Mouse (Mus musculus) G1E (cell line): ENCODE measurements around the gene Pla2g4b. TPM values are rescaled to one million over a fixed set of nuclear protein-coding genes. Genes with fewer than 3 reads are reported as not detected.

Experiments
- ATAC-seq: 2 replicates; pipeline ENCODE4 v1.8.0; 2016; ENCODE audit warnings: mild to moderate bottlenecking; ENCODE audit not compliant: insufficient number of reproducible peaks, poor library complexity, low FRiP score, severe bottlenecking; ENCODE audit errors: extremely low read depth
- DNase-seq: peaks from one replicate; pipeline ENCODE4 v3.0.0; 2012; ENCODE audit warnings: low spot score
- H3K27me3 ChIP-seq: 2 replicates; pipeline ENCODE4 v1.6.1; 2012; ENCODE audit warnings: mild to moderate bottlenecking, low read length, inconsistent platforms; ENCODE audit not compliant: insufficient read depth
- H3K36me3 ChIP-seq: replicated peaks from 2 replicates; pipeline ENCODE3; 2012; ENCODE audit warnings: mild to moderate bottlenecking, inconsistent platforms
- H3K4me1 ChIP-seq: 2 replicates; pipeline ENCODE4 v1.6.1; 2012; ENCODE audit warnings: low read depth, low read length, inconsistent platforms, mixed read lengths; ENCODE audit not compliant: insufficient read depth
- H3K4me3 ChIP-seq: 2 replicates; pipeline ENCODE4 v1.5.1; 2012; ENCODE audit warnings: low read depth, mild to moderate bottlenecking, inconsistent platforms, low read length, moderate library complexity, mixed read lengths
- H3K9me3 ChIP-seq: replicated peaks from 2 replicates; pipeline ENCODE4 v1.6.1; 2012; ENCODE audit warnings: inconsistent platforms
- CTCF ChIP-seq: IDR thresholded peaks from 2 replicates; pipeline ENCODE4 v1.5.1; 2012; ENCODE audit warnings: low read depth, low read length, inconsistent platforms, mixed read lengths
- GATA1 ChIP-seq: IDR thresholded peaks from 2 replicates; pipeline ENCODE4 v1.6.1; 2012; ENCODE audit warnings: borderline replicate concordance, low read length, inconsistent platforms, mixed read lengths
- GATA2 ChIP-seq: IDR thresholded peaks from 2 replicates; pipeline ENCODE4 v1.6.1; 2012; ENCODE audit warnings: low read depth, low read length, inconsistent platforms, borderline replicate concordance
- POLR2AphosphoS5 ChIP-seq: IDR thresholded peaks from 2 replicates; pipeline ENCODE4 v1.6.1; 2012; ENCODE audit warnings: low read depth, low read length, inconsistent platforms; ENCODE audit not compliant: insufficient replicate concordance
- TAL1 ChIP-seq: conservative IDR thresholded peaks from 2 replicates; pipeline ENCODE4 v1.6.1; 2012; ENCODE audit warnings: low read depth, low read length, inconsistent platforms, mixed read lengths
- polyA plus RNA-seq: library from polyadenylated mRNA; stranded (reverse); fragments of >175 nt; gene quantifications from 2 replicates; pipeline ENCODE4 v1.2.3, GENCODE M21; 2012
- total RNA-seq, 2 experiments: library from RNA; stranded (forward) in 1 of 2; stranded (reverse) in 1 of 2; fragments of 200-1000 nt in 1 of 2; fragments of >200 nt in 1 of 2; fragmentation: Nextera tagmentation in 1 of 2; gene quantifications; 2 replicates each; pipeline ENCODE4 v1.2.3; 2014 to 2017

Gene Pla2g4b
- total and polyA plus RNA-seq, 3 experiments: 0.27 to 0.59 TPM; not detected in 1

- ATAC-seq (no peak), DNase-seq (no peak)
- Histone ChIP-seq H3K27me3 (no peaks in the 10 kb centered on the region), H3K36me3 (peaks cover 40% of the 10 kb centered on the region), H3K4me1 (peaks cover 9% of the 10 kb centered on the region), H3K4me3 (no peak overlapping the region), H3K9me3 (no peaks in the 10 kb centered on the region)
- TF ChIP-seq POLR2AphosphoS5: no peak
- no peak for TF ChIP-seq CTCF
- TF ChIP-seq TAL1: no peak
- TF ChIP-seq GATA1: no peak
- TF ChIP-seq GATA2: no peak
Observed at GRCm38 (mm10) chr2:120000882-120001584, 32.2 kb upstream of the Pla2g4b start.

- no peaks in the 10 kb centered on the region for H3K27me3 ChIP-seq
- H3K9me3 ChIP-seq: no peaks in the 10 kb centered on the region
- ATAC-seq (no peak), DNase-seq (no peak)
- H3K36me3 ChIP-seq: peaks cover 43% of the 10 kb centered on the region
- H3K4me1 ChIP-seq: peaks cover 9% of the 10 kb centered on the region
- TF ChIP-seq GATA1: no peak
- no peak for TF ChIP-seq CTCF
- no peak for TF ChIP-seq GATA2
- no peak for TF ChIP-seq TAL1
- TF ChIP-seq POLR2AphosphoS5: no peak
- H3K4me3 ChIP-seq: no peak overlapping the region
Observed at GRCm38 (mm10) chr2:120001956-120002355, 31.3 kb upstream of the Pla2g4b start.

GRCm38 (mm10) chr2:120003970-120004369 lies 29.2 kb upstream of the Pla2g4b start:
- Histone ChIP-seq H3K27me3 (no peaks in the 10 kb centered on the region), H3K9me3 (no peaks in the 10 kb centered on the region), H3K4me1 (peaks cover 9% of the 10 kb centered on the region), H3K4me3 (no peak overlapping the region), H3K36me3 (peaks cover 39% of the 10 kb centered on the region)
- TF ChIP-seq CTCF (no peak), POLR2AphosphoS5 (no peak), TAL1 (no peak), GATA2 (no peak), GATA1 (no peak)
- DNase-seq (no peak), ATAC-seq (no peak)

GRCm38 (mm10) chr2:120006696-120007095 lies 26.5 kb upstream of the Pla2g4b start:
- TF ChIP-seq TAL1 (no peak), CTCF (no peak), GATA2 (no peak), POLR2AphosphoS5 (no peak), GATA1 (no peak)
- ATAC-seq: no peak

GRCm38 (mm10) chr2:120007680-120008210 lies 25.5 kb upstream of the Pla2g4b start:
- H3K27me3 ChIP-seq: no peaks in the 10 kb centered on the region
- H3K4me1 ChIP-seq: no peaks in the 10 kb centered on the region
- ATAC-seq (no peak), DNase-seq (no peak)
- H3K4me3 ChIP-seq: no peak overlapping the region
- TF ChIP-seq GATA1 (no peak), GATA2 (no peak), TAL1 (no peak), POLR2AphosphoS5 (no peak), CTCF (no peak)
- H3K9me3 ChIP-seq: no peaks in the 10 kb centered on the region
- peaks cover 40% of the 10 kb centered on the region for H3K36me3 ChIP-seq

More at GRCm38 (mm10) chr2:120006696-120007095, 26.5 kb upstream of the Pla2g4b start:
- Histone ChIP-seq H3K27me3 (no peaks in the 10 kb centered on the region), H3K4me1 (0 out of 2 replicates have a peak, but pooled peaks cover 2% of the 10 kb centered on the region), H3K36me3 (peaks cover 41% of the 10 kb centered on the region), H3K9me3 (no peaks in the 10 kb centered on the region), H3K4me3 (no peak overlapping the region)
- no peak for DNase-seq

- peaks cover 49% of the 10 kb centered on the region for H3K36me3 ChIP-seq
- H3K4me1 ChIP-seq: no peaks in the 10 kb centered on the region
- H3K4me3 ChIP-seq: no peak overlapping the region
- TF ChIP-seq TAL1 (no peak), GATA1 (no peak), GATA2 (no peak), CTCF (no peak), POLR2AphosphoS5 (no peak)
- no peaks in the 10 kb centered on the region for H3K27me3 ChIP-seq
- DNase-seq (no peak), ATAC-seq (no peak)
- no peaks in the 10 kb centered on the region for H3K9me3 ChIP-seq
Observed at GRCm38 (mm10) chr2:120008672-120009071, 24.5 kb upstream of the Pla2g4b start.
